Mouse (Mus musculus) testis, adult 2 months (tissue): ENCODE results near the gene Lrrc9.

Experiments used
- CTCF ChIP-seq: fragments of 200-500 bp; IDR thresholded peaks from 2 replicates; pipeline ENCODE4 v1.5.1; 2012; ENCODE audit warnings: low read depth, mild to moderate bottlenecking, inconsistent platforms, low read length, moderate library complexity; ENCODE audit not compliant: control insufficient read depth, insufficient read depth, insufficient replicate concordance
- POLR2A ChIP-seq: fragments of 200-500 bp; IDR thresholded peaks from 2 replicates; pipeline ENCODE4 v1.6.1; 2012; ENCODE audit warnings: low read depth, mild to moderate bottlenecking, inconsistent platforms, low read length, moderate library complexity; ENCODE audit not compliant: control insufficient read depth

DNA sequence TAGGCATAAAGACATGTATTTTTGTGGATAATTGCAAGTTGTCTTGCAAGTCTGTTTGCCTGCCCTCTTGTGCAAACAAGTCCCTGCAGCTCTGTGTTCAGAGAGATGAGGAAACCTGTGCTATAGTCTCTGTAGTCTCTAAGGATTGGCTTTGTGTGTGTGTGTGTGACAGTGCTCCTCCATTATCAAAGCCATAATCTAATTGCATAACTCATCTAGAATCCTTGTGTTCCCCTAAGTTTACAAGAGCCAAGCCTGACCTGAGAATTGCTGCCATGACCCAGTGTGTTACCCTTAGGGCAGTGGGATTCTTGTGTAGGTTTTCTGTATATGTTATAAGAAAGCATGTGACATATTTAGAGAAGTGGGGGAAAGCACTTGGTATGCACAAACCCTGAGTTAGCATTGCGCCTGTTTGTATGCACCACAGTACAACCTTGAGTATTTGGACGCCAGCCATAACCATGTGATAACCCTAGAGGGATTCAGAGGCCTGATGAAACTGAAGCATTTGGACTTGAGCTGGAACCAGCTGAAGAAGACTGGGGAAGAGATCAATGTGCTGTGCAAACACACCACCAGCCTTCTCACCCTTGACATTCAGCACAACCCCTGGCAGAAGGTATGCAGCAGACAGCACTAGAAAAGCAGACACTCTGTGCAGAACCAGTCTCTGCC, 35.2 kb downstream of the Lrrc9 start:
- TF ChIP-seq CTCF, result no peak
- no peak for TF ChIP-seq POLR2A
